Mouse (Mus musculus) brain, embryonic 18.5 days (tissue): Measurements from ENCODE around the gene Olfr889.
"Not testable (repeated sequence)": the region's sequence is repeated elsewhere in the genome, so short reads cannot be mapped to it uniquely, and the experiment has no call there.

Experiments used
- DNase-seq: peaks from one replicate; pipeline ENCODE4 v3.0.0-alpha.2; 2012; ENCODE audit warnings: low read depth, low spot score

Olfr889 gene

DNA sequence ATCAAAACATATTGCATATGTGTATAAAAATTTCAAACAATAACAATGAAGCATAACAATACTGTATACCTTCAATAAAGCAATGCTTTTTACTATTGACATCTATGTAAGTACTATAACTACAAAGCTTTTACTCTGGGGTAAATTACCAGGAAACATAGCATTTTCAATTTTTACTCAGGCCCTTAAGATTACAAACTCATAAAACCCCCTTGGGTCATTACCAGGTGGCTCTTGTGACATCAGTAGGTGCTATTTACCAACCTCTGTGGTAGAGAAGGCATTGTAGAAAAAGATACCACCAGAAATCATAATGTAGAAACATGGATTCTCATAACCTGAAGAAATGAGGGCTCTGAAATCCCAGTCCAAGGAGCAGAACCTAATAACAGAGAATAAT is at the start of gene Olfr889:
TSS of gene Olfr889 (plus strand) at position 301 of the 400 bp plus-strand sequence.
- no peak for DNase-seq

DNA sequence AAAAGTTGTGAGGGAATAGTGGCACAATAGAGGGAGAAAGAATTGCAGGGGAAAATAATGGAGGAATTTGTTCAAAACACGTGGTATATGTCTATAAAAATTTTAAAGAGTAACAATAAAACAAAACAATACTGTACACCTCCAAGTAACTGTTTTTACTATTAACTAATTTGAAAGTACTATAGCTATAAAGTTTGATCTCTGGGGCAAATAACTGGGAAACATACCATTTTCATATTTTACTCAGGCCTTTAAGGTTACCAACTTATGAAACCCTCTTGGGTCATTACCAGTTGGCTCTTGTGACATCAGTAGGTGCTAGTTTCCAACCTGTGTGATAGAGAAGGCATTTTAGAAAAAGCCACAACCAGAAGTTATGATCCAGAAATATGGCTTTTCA is 31.2 kb upstream of the Olfr889 start, which contains the start of gene Olfr887:
TSS of gene Olfr887 (plus strand) at position 301 of the 400 bp plus-strand sequence.
- DNase-seq, result no peak

DNA sequence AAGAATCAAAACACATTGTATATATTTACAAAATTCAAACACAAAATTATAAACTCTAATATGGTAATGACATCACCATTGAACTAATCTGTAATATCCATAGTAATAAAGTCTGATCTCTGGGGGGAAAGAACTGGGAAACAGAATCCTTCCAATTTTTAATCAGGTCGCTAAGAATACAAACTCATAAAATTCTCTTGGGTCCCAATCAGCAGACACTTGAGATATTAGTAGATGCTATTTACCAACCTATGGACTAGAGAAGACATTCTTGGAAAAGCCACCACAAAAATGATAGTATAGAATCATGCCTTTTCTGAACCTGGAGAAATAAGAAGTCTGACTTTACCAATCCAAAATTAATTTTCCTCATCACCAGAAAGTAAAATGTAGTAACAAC is 7.2 kb upstream of the Olfr889 start, which contains the start of gene Olfr888:
TSS of gene Olfr888 (plus strand) at position 301 of the 400 bp plus-strand sequence.
- DNase-seq, result no peak

DNA sequence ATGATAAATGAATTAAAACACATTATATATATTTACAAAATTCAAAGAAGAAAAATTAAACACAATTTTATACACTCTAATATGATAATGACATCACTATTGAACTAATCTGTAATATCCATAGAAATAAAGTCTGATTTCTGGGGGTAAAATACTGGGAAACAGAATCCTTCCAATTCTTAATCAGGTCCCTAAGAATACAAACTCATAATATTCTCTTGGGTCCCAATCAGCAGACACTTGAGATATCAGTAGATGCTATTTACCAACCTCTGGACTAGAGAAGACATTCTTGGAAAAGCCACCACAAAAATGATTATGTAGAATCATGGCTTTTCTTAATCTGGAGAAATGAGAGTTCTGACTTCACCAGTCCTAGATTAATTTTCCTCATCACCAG is 27.2 kb downstream of the Olfr889 start, which contains the start of gene Olfr890:
TSS of gene Olfr890 (plus strand) at position 301 of the 400 bp plus-strand sequence.
- no peak for DNase-seq

DNA sequence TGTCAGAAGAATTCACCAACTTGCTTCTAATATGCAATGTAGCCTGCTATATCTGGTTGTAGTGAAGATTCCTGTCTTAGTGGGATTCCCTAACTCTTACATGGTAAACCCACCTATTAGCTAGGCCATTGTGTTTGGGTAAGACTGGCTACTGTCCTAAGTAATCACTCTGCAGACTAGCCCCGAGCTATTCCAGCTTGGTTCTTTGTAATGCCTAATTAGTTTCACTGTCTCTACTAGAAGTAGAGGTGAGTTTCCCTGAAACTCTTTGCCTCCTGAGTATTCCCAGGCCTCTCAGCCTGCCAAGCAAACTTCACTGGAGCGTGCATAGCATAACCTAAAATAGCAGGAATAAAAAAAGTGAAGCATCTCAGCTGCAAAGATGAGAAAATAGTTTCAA is 53.3 kb downstream of the Olfr889 start:
- DNase-seq, result not testable (repeated sequence)
